Mouse (Mus musculus) ES-Bruce4 (cell line): ENCODE results near the gene Tecpr2. TPM values are rescaled to one million over a fixed set of nuclear protein-coding genes. Genes with fewer than 3 reads are reported as not detected.

ENCODE experiments used
- H3K27ac ChIP-seq: 2 replicates; pipeline ENCODE4 v1.5.1; 2012; ENCODE audit warnings: low read length, inconsistent platforms; ENCODE audit not compliant: insufficient read depth
- H3K27me3 ChIP-seq: 2 replicates; pipeline ENCODE4 v1.6.1; 2012; ENCODE audit warnings: mild to moderate bottlenecking, low read length, inconsistent platforms; ENCODE audit not compliant: control insufficient read depth, poor library complexity, insufficient read depth, severe bottlenecking
- H3K36me3 ChIP-seq: 2 replicates; pipeline ENCODE4 v1.6.1; 2012; ENCODE audit warnings: inconsistent platforms, mild to moderate bottlenecking, low read length, moderate library complexity; ENCODE audit not compliant: control insufficient read depth, poor library complexity, insufficient read depth, severe bottlenecking
- H3K4me1 ChIP-seq: one replicate; pipeline ENCODE4 v1.8.1; 2011; ENCODE audit warnings: low read length; ENCODE audit not compliant: control insufficient read depth, insufficient read depth
- H3K4me3 ChIP-seq: 2 replicates; pipeline ENCODE4 v1.5.1; 2011; ENCODE audit warnings: low read depth, mild to moderate bottlenecking, low read length
- H3K9ac ChIP-seq: 2 replicates; pipeline ENCODE4 v1.6.1; 2012; ENCODE audit warnings: low read depth, mild to moderate bottlenecking, inconsistent platforms; ENCODE audit not compliant: poor library complexity, severe bottlenecking
- H3K9me3 ChIP-seq: replicated peaks from 2 replicates; pipeline ENCODE4 v1.6.1; 2012; ENCODE audit warnings: mild to moderate bottlenecking, low read length, inconsistent platforms; ENCODE audit not compliant: control insufficient read depth, poor library complexity, insufficient read depth, severe bottlenecking
- CTCF ChIP-seq: IDR thresholded peaks from one replicate; pipeline ENCODE4 v1.8.1; 2011; ENCODE audit warnings: low read depth, low read length
- EP300 ChIP-seq: IDR thresholded peaks from 2 replicates; pipeline ENCODE4 v1.6.1; 2011; ENCODE audit warnings: low read depth, low read length; ENCODE audit not compliant: insufficient read depth
- POLR2A ChIP-seq: IDR thresholded peaks from one replicate; pipeline ENCODE4 v1.8.1; 2011; ENCODE audit warnings: low read length; ENCODE audit not compliant: insufficient read depth
- polyA plus RNA-seq: library from polyadenylated mRNA; stranded (reverse); fragments of >200 nt; gene quantifications from 2 replicates; pipeline ENCODE4 v1.2.4, GENCODE M21; 2011; ENCODE audit warnings: low read depth; ENCODE audit not compliant: missing spikeins, insufficient read depth, insufficient read length

The Tecpr2 gene
- polyA plus RNA-seq, 1 experiment, result 7.3 TPM

GRCm38 (mm10) chr12:110967146-110967545 lies 78.1 kb downstream of the Tecpr2 start:
- H3K4me3 ChIP-seq, result no peak overlapping the region
- H3K27ac ChIP-seq, result no peak overlapping the region
- peaks cover 4% of the 10 kb centered on the region for H3K4me1 ChIP-seq
- no peak overlapping the region for H3K9ac ChIP-seq
- H3K27me3 ChIP-seq, result no peaks in the 10 kb centered on the region
- no peaks in the 10 kb centered on the region for H3K9me3 ChIP-seq
- H3K36me3 ChIP-seq, result no peaks in the 10 kb centered on the region
- TF ChIP-seq POLR2A (no peak), EP300 (no peak)

- Histone ChIP-seq H3K9ac (no peak overlapping the region), H3K4me3 (no peak overlapping the region), H3K27me3 (no peaks in the 10 kb centered on the region), H3K9me3 (no peaks in the 10 kb centered on the region), H3K27ac (no peak overlapping the region), H3K36me3 (0 out of 2 replicates have a peak, but pooled peaks cover under 1% of the 10 kb centered on the region), H3K4me1 (peaks cover 4% of the 10 kb centered on the region)
- TF ChIP-seq POLR2A, result no peak
- no peak for TF ChIP-seq EP300
- no peak for TF ChIP-seq CTCF
These were observed 81.3 kb downstream of the Tecpr2 start for GRCm38 (mm10) chr12:110970408-110970807.

GRCm38 (mm10) chr12:110971972-110972371 lies 82.9 kb downstream of the Tecpr2 start:
- Histone ChIP-seq H3K27me3 (no peaks in the 10 kb centered on the region), H3K4me1 (no peaks in the 10 kb centered on the region), H3K27ac (no peak overlapping the region), H3K36me3 (peaks cover 5% of the 10 kb centered on the region; the same call in 1 of the 2 replicates), H3K9ac (no peak overlapping the region), H3K4me3 (no peak overlapping the region), H3K9me3 (no peaks in the 10 kb centered on the region)
- TF ChIP-seq CTCF (no peak), EP300 (no peak), POLR2A (no peak)

- no peak for TF ChIP-seq POLR2A
- TF ChIP-seq EP300, result no peak
- TF ChIP-seq CTCF, result no peak
- Histone ChIP-seq H3K36me3 (peaks cover 5% of the 10 kb centered on the region; the same call in 1 of the 2 replicates), H3K27me3 (no peaks in the 10 kb centered on the region), H3K4me1 (no peaks in the 10 kb centered on the region), H3K4me3 (no peak overlapping the region), H3K9ac (no peak overlapping the region), H3K9me3 (no peaks in the 10 kb centered on the region), H3K27ac (no peak overlapping the region)
These were observed 84.8 kb downstream of the Tecpr2 start for GRCm38 (mm10) chr12:110973829-110974228.

- Histone ChIP-seq H3K4me3 (no peak overlapping the region), H3K36me3 (peaks cover 5% of the 10 kb centered on the region; the same call in 1 of the 2 replicates), H3K27ac (no peak overlapping the region)
These were observed 85.2 kb downstream of the Tecpr2 start for GRCm38 (mm10) chr12:110974295-110974694.

GRCm38 (mm10) chr12:110974726-110975125 lies 85.7 kb downstream of the Tecpr2 start:
- TF ChIP-seq CTCF, result no peak
- TF ChIP-seq EP300, result no peak
- no peak for TF ChIP-seq POLR2A
- peaks cover 5% of the 10 kb centered on the region; the same call in 1 of the 2 replicates for H3K36me3 ChIP-seq
- no peaks in the 10 kb centered on the region for H3K9me3 ChIP-seq
- no peaks in the 10 kb centered on the region for H3K27me3 ChIP-seq
- no peak overlapping the region for H3K27ac ChIP-seq
- no peaks in the 10 kb centered on the region for H3K4me1 ChIP-seq
- no peak overlapping the region for H3K4me3 ChIP-seq
- no peak overlapping the region for H3K9ac ChIP-seq

More at GRCm38 (mm10) chr12:110974295-110974694, 85.2 kb downstream of the Tecpr2 start:
- Histone ChIP-seq H3K9ac (no peak overlapping the region), H3K9me3 (no peaks in the 10 kb centered on the region), H3K27me3 (no peaks in the 10 kb centered on the region), H3K4me1 (no peaks in the 10 kb centered on the region)
- TF ChIP-seq POLR2A (no peak), EP300 (no peak), CTCF (no peak)
